Mouse (Mus musculus) embryonic facial prominence, embryonic 10.5 days (tissue): ENCODE data around the gene Tmem14a. TPM values are rescaled to one million over a fixed set of nuclear protein-coding genes. Genes with fewer than 3 reads are reported as not detected.
"Not testable (repeated sequence)": the region's sequence is repeated elsewhere in the genome, so short reads cannot be mapped to it uniquely, and the experiment has no call there.

Experiments used
- DNase-seq: peaks from one replicate; pipeline ENCODE4 v3.0.0-alpha.2; 2017; ENCODE audit warnings: low spot score
- H3K27ac ChIP-seq: fragments of 300-500 bp; sonication (generic); replicated peaks from 2 replicates; pipeline ENCODE4 v1.5.1; 2016; ENCODE audit warnings: mild to moderate bottlenecking
- H3K27me3 ChIP-seq: fragments of 300-500 bp; sonication (generic); replicated peaks from 2 replicates; pipeline ENCODE4 v1.6.1; 2016; ENCODE audit warnings: low read depth, mild to moderate bottlenecking; ENCODE audit not compliant: poor library complexity, severe bottlenecking
- H3K36me3 ChIP-seq: fragments of 300-500 bp; sonication (generic); replicated peaks from 2 replicates; pipeline ENCODE4 v1.6.1; 2016; ENCODE audit warnings: mild to moderate bottlenecking, moderate library complexity
- H3K4me1 ChIP-seq: fragments of 300-500 bp; sonication (generic); 2 replicates; pipeline ENCODE4 v1.6.1; 2016
- H3K4me3 ChIP-seq: fragments of 300-500 bp; sonication (generic); 2 replicates; pipeline ENCODE4 v1.5.1; 2016; ENCODE audit warnings: mild to moderate bottlenecking, moderate library complexity
- H3K9me3 ChIP-seq: fragments of 300-500 bp; sonication (generic); 2 replicates; pipeline ENCODE4 v1.6.1; 2016; ENCODE audit warnings: mild to moderate bottlenecking
- WGBS: fragments of 180-500 bp; shearing (Covaris S2); methylation state at CpG from one replicate; pipeline ENCODE4 v1.1.7; 2016; 5-methylcytosine and 5-hydroxymethylcytosine counted together
- polyA plus RNA-seq: library from polyadenylated mRNA; unstranded; fragments of >200 nt; fragmentation: Nextera tagmentation; extraction: Ambion mirVana; gene quantifications from 2 replicates; pipeline ENCODE4 v1.2.1, GENCODE M21; 2016

The Tmem14a gene
- polyA plus RNA-seq, 1 experiment from 2014 or later, result 7.9 TPM

GRCm38 (mm10) chr1:21256391-21256790, 38.0 kb downstream of the Tmem14a start:
- 56% methylated on average over 3 of the region's 3 CpGs for WGBS
- Histone ChIP-seq H3K27ac (no peak overlapping the region), H3K36me3 (no peaks in the 10 kb centered on the region), H3K4me3 (no peak overlapping the region), H3K9me3 (no peaks in the 10 kb centered on the region), H3K27me3 (no peaks in the 10 kb centered on the region), H3K4me1 (peaks cover 3% of the 10 kb centered on the region; the same call in 1 of the 2 replicates)
- no peak for DNase-seq

- WGBS, result 78% methylated on average over 5 of the region's 5 CpGs
Observed at GRCm38 (mm10) chr1:21256871-21257270, 38.5 kb downstream of the Tmem14a start.

GRCm38 (mm10) chr1:21259981-21260380, 41.6 kb downstream of the Tmem14a start:
- H3K4me3 ChIP-seq, H3K9me3 ChIP-seq, H3K36me3 ChIP-seq, H3K27me3 ChIP-seq, H3K4me1 ChIP-seq, DNase-seq, H3K27ac ChIP-seq: not testable (repeated sequence)
- 87% methylated on average over 8 of the region's 8 CpGs for WGBS

More at GRCm38 (mm10) chr1:21256871-21257270, 38.5 kb downstream of the Tmem14a start:
- DNase-seq, result no peak
- Histone ChIP-seq H3K27ac (no peak overlapping the region), H3K36me3 (no peaks in the 10 kb centered on the region), H3K27me3 (no peaks in the 10 kb centered on the region), H3K4me3 (no peak overlapping the region), H3K4me1 (peaks cover 3% of the 10 kb centered on the region; the same call in 1 of the 2 replicates), H3K9me3 (no peaks in the 10 kb centered on the region)

GRCm38 (mm10) chr1:21262401-21262800, 44.0 kb downstream of the Tmem14a start:
- DNase-seq, result no peak
- H3K36me3 ChIP-seq, result no peaks in the 10 kb centered on the region
- no peak overlapping the region for H3K4me3 ChIP-seq
- no peaks in the 10 kb centered on the region for H3K4me1 ChIP-seq
- WGBS, result 93% methylated on average over 5 of the region's 5 CpGs
- H3K27ac ChIP-seq, result no peak overlapping the region
- H3K27me3 ChIP-seq, result no peaks in the 10 kb centered on the region
- H3K9me3 ChIP-seq, result no peaks in the 10 kb centered on the region

GRCm38 (mm10) chr1:21263986-21264385, 45.6 kb downstream of the Tmem14a start:
- Histone ChIP-seq H3K36me3 (no peaks in the 10 kb centered on the region), H3K4me1 (no peaks in the 10 kb centered on the region), H3K27me3 (no peaks in the 10 kb centered on the region), H3K27ac (no peak overlapping the region), H3K4me3 (no peak overlapping the region), H3K9me3 (no peaks in the 10 kb centered on the region)
- DNase-seq, result no peak
- WGBS, result 90% methylated on average over 4 of the region's 4 CpGs

GRCm38 (mm10) chr1:21264747-21265146, 46.4 kb downstream of the Tmem14a start:
- WGBS, result 82% methylated on average over 8 of the region's 8 CpGs
- H3K4me3 ChIP-seq, result no peak overlapping the region
- no peaks in the 10 kb centered on the region for H3K27me3 ChIP-seq
- H3K27ac ChIP-seq, result no peak overlapping the region
- no peaks in the 10 kb centered on the region for H3K4me1 ChIP-seq
- no peaks in the 10 kb centered on the region for H3K36me3 ChIP-seq
- H3K9me3 ChIP-seq, result no peaks in the 10 kb centered on the region
- DNase-seq, result no peak

GRCm38 (mm10) chr1:21266766-21267165, 48.4 kb downstream of the Tmem14a start:
- Histone ChIP-seq H3K4me1 (peaks cover 5% of the 10 kb centered on the region; the same call in 1 of the 2 replicates), H3K27ac (no peak overlapping the region), H3K9me3 (no peaks in the 10 kb centered on the region), H3K4me3 (no peak overlapping the region), H3K36me3 (no peaks in the 10 kb centered on the region), H3K27me3 (no peaks in the 10 kb centered on the region)
- WGBS, result 66% methylated on average over 1 of the region's 1 CpGs
- DNase-seq, result no peak

GRCm38 (mm10) chr1:21267466-21267865, 49.1 kb downstream of the Tmem14a start:
- not testable (repeated sequence) for H3K27ac ChIP-seq, H3K4me1 ChIP-seq, H3K4me3 ChIP-seq, H3K9me3 ChIP-seq, H3K27me3 ChIP-seq, H3K36me3 ChIP-seq, DNase-seq
- 87% methylated on average over 7 of the region's 7 CpGs for WGBS

GRCm38 (mm10) chr1:21271343-21272055, 53.1 kb downstream of the Tmem14a start:
- H3K27me3 ChIP-seq, result peaks cover 7% of the 10 kb centered on the region; the same call in 1 of the 2 replicates
- H3K9me3 ChIP-seq, result no peaks in the 10 kb centered on the region
- H3K36me3 ChIP-seq, result no peaks in the 10 kb centered on the region
- H3K4me1 ChIP-seq, result peaks cover 9% of the 10 kb centered on the region; the same call in 1 of the 2 replicates
- WGBS, result 24% methylated on average over 18 of the region's 18 CpGs
- no peak overlapping the region for H3K27ac ChIP-seq
- peak overlapping the region; percentile 43 for H3K4me3 ChIP-seq
- DNase-seq, result peak; percentile 84

GRCm38 (mm10) chr1:21272056-21272431, 53.7 kb downstream of the Tmem14a start:
- Histone ChIP-seq H3K9me3 (no peaks in the 10 kb centered on the region), H3K36me3 (no peaks in the 10 kb centered on the region), H3K4me3 (peak overlapping the region; percentile 43), H3K4me1 (peaks cover 9% of the 10 kb centered on the region; the same call in 1 of the 2 replicates), H3K27me3 (peaks cover 7% of the 10 kb centered on the region; the same call in 1 of the 2 replicates), H3K27ac (no peak overlapping the region)
- peak; percentile 25 for DNase-seq
- WGBS, result 19% methylated on average over 14 of the region's 14 CpGs

- no peak overlapping the region for H3K4me3 ChIP-seq
Observed at GRCm38 (mm10) chr1:21273091-21273490, 54.7 kb downstream of the Tmem14a start.

GRCm38 (mm10) chr1:21274437-21275040, 56.2 kb downstream of the Tmem14a start:
- Histone ChIP-seq H3K4me1 (peaks cover 9% of the 10 kb centered on the region; the same call in 1 of the 2 replicates), H3K27me3 (peaks cover 7% of the 10 kb centered on the region; the same call in 1 of the 2 replicates), H3K27ac (no peak overlapping the region), H3K9me3 (no peaks in the 10 kb centered on the region), H3K4me3 (no peak overlapping the region), H3K36me3 (no peaks in the 10 kb centered on the region)
- DNase-seq, result no peak
- 82% methylated on average over 2 of the region's 2 CpGs for WGBS

More at GRCm38 (mm10) chr1:21273091-21273490, 54.7 kb downstream of the Tmem14a start:
- Histone ChIP-seq H3K27me3 (peaks cover 7% of the 10 kb centered on the region; the same call in 1 of the 2 replicates), H3K4me1 (peaks cover 9% of the 10 kb centered on the region; the same call in 1 of the 2 replicates), H3K36me3 (no peaks in the 10 kb centered on the region), H3K27ac (no peak overlapping the region), H3K9me3 (no peaks in the 10 kb centered on the region)
- DNase-seq, result no peak
- 92% methylated on average over 6 of the region's 6 CpGs for WGBS

- H3K27ac ChIP-seq, H3K4me3 ChIP-seq, DNase-seq, H3K27me3 ChIP-seq, H3K9me3 ChIP-seq, H3K36me3 ChIP-seq, H3K4me1 ChIP-seq: not testable (repeated sequence)
- WGBS, result 90% methylated on average over 5 of the region's 5 CpGs
Observed at GRCm38 (mm10) chr1:21275366-21275765, 57.0 kb downstream of the Tmem14a start.
